Mouse (Mus musculus) layer of hippocampus, adult 18-20 months (tissue): ENCODE measurements around the gene Slc25a16. TPM values are rescaled to one million over a fixed set of nuclear protein-coding genes. Genes with fewer than 3 reads are reported as not detected.

Source experiments
- DNase-seq, 2 experiments: peaks; one replicate each; pipeline ENCODE4 v3.0.0; 2022; ENCODE audit warnings: low spot score in 2 of 2
- total RNA-seq, 2 experiments: library from RNA; stranded (reverse); gene quantifications; 2 replicates each; pipeline ENCODE4 v1.2.3; 2021

Slc25a16 gene
- total RNA-seq, 2 experiments from 2014 or later: 36.9 to 38.3 TPM

- DNase-seq: no peak
These were observed 70.2 kb downstream of the Slc25a16 start for GRCm38 (mm10) chr10:62990636-62991035.

DNA sequence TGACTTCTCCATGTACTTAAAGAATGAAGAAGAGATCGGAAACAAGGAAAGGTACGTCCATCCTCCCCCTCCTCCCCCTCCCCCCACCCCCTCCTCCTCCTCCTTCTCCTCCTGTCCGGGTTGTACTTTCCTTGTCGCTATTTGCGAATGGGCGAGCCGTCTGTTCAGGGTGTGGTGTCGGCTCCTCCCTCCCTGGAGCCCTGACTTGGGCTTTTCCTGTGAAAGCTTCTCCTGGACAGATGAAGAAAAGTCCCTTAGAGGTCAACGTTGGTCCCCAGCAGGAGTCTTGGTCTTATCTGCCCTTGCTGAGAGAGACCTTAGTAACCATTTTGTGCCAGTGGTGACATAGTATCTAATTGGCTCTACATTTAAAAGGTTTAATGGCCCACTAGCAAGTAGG lies 73.6 kb downstream of the Slc25a16 start:
- DNase-seq: no peak

Other genes with a start within 250 kb of the Slc25a16 start
- gene Stox1, start 194.5 kb upstream of the Slc25a16 start, total RNA-seq: 1 to 10 TPM; 1.9 to 3.8 TPM
- 10 to 100 TPM; 54.4 to 56.6 TPM for gene Ccar1, start 128.3 kb upstream of the Slc25a16 start, total RNA-seq
- gene Tet1, start 11.6 kb upstream of the Slc25a16 start, total RNA-seq: 10 to 100 TPM in 1 of 2 experiments, 1 to 10 TPM in 1; 9.6 to 12.6 TPM
- gene Dna2, start 26.4 kb downstream of the Slc25a16 start, total RNA-seq: 1 to 10 TPM; 1.1 to 1.2 TPM
- gene Rufy2, start 59.6 kb downstream of the Slc25a16 start, total RNA-seq: 10 to 100 TPM; 73.4 to 76.1 TPM
- gene Hnrnph3, start 103.6 kb downstream of the Slc25a16 start, total RNA-seq: 10 to 100 TPM; 51.5 to 55.5 TPM
- gene Pbld2, start 103.7 kb downstream of the Slc25a16 start, total RNA-seq: 1 to 10 TPM; 1.7 to 1.9 TPM
- under 1 TPM; 0.35 to 0.43 TPM for gene Pbld1, start 139.5 kb downstream of the Slc25a16 start, total RNA-seq
- gene Atoh7, start 179.0 kb downstream of the Slc25a16 start, total RNA-seq: 1 to 10 TPM in 1 of 2 experiments, under 1 TPM in 1; 0.79 to 2.4 TPM